Mouse (Mus musculus): ENCODE data around the gene Sprr2a2.
"Not testable (repeated sequence)": the region's sequence is repeated elsewhere in the genome, so short reads cannot be mapped to it uniquely, and the experiment has no call there.

DNA sequence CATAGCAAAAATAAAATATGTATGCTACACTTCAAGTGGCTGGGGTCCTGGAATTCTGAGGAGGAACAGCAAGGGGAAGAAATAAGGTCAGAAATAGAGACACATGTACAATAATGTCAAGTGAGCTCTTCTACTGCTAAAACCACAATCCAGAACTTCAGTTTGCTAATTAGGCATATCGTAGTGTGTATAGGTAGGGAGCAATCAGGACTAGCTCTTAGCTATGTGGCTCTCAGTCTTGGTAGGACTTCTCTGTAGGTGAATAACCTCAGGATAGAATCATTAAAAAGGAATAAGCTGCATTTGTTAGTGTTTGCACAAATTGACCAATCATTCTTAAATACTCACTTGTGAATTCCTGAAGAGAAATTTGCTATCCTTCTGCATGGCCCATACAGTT is 58.3 kb downstream of the Sprr2a2 start:
- not testable (repeated sequence) for TF ChIP-seq CTCF, EP300 (IDR thresholded peaks at IDR 0.05; ENCODE audit: low read depth)
